Mouse (Mus musculus): ENCODE results near the gene Nprl3.
A peak's percentile ranks its signal among the peaks of the same experiment; 100 is the strongest.
"Not testable (repeated sequence)": the region's sequence is repeated elsewhere in the genome, so short reads cannot be mapped to it uniquely, and the experiment has no call there.

Nprl3 gene

DNA sequence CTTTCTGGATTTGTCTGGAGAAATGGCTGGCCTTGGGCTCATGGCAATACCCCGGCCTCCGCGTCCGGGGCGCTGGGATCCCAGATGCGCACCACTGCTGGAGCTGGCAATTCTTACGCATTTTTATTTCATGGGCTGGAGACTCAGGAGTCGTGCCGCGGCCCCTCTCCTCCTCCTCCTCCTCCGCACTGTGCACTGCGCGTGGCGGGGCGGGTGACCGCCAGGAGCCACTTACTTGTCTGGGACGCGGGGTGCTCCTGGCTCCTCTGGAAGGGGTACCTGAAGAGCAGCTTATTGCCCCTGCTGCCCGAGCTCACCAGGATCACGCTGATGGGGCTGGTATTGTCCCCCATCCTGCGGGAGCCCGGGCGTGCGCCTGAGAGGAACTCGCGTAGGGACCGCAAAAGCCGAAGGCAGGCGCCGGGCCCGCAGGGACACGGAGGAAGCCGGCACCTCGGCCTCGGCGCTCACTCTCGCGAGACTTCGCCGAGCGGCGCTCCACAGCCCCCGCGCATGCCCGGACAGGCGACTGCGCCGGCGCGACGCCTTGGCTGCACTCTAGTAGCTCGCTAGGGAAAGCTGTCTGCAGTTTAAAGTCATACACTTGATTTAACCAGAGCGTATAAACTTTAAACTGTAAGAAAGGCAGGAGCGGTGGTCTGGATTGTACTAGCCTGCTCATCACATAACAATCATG, at the start of gene Nprl3:
TSS of gene Nprl3 (minus strand) at position 520 of the 697 bp plus-strand sequence.
- peak; percentile 86 for DNase-seq (ENCODE audit: low read depth, low spot score)

DNA sequence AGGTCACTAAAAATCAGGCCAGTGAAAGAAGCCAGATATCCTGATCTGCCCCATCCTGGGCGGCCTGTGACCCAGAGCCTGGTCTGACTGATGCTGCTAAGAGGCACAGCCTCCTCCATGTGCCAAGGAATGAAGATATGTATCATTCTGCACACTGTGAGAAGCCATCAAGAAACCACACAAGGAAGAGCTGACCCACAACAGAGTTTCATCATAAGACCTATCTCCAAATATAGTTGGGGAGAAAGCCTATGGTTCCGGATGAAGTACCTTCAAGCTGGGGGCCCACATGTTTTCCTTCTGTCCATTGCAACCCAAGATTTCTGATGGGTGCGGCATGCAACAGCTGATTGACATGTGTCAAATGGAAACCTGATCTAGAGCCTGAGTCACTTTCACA, 48.5 kb upstream of the Nprl3 start:
- no peak for DNase-seq (ENCODE audit: low read depth, low spot score)

DNA sequence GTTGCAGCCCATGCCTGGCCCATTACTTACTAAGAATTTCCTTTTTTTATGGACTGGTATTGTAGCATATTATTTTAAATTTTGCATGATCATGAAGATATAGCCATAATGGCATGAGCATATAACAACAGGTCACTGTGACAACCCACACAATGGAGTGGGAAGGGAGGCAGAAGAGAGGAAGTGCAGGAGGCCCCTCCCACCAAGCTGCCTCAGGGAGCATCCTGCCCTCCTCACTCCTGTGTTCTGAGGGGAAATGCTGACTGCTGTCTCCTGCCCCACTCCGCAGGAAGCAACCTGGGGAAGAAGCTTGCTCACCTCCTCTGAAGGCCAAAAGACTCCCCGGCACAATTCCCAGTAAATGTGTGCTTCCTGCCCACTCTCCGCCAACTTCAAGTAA, 42.4 kb upstream of the Nprl3 start:
- DNase-seq (ENCODE audit: low read depth, low spot score), result no peak

- DNase-seq (ENCODE audit: low read depth, low spot score), result no peak
Observed at GRCm38 (mm10) chr11:32309446-32309845, 41.9 kb upstream of the Nprl3 start.

DNA sequence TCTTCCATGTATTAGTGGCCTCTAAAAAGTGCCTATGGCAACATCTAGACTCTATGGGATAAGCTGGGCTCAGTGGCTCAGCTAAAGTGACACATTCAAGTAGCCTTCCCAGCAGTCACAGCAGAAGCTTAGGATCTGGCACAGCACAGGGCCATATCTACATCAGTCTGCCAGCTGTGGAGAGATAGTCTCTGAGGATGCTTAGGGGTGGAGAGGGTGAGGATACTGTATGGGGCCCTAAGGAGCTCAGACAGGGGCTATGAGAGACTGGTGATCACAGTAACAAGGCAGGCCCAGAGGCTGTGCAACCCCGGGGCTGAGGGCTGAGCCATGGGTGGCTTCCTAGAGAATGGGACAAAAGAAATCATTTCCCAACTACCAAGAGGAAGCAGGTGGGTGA, 39.5 kb upstream of the Nprl3 start:
- DNase-seq (ENCODE audit: low read depth, low spot score), result no peak

GRCm38 (mm10) chr11:32303455-32303854, 35.9 kb upstream of the Nprl3 start:
- no peak for DNase-seq (ENCODE audit: low read depth, low spot score)

GRCm38 (mm10) chr11:32302824-32303419, 35.4 kb upstream of the Nprl3 start:
- DNase-seq (ENCODE audit: low read depth, low spot score), result no peak

- DNase-seq (ENCODE audit: low read depth, low spot score), result no peak
Observed at GRCm38 (mm10) chr11:32301506-32301905, 34.0 kb upstream of the Nprl3 start.

DNA sequence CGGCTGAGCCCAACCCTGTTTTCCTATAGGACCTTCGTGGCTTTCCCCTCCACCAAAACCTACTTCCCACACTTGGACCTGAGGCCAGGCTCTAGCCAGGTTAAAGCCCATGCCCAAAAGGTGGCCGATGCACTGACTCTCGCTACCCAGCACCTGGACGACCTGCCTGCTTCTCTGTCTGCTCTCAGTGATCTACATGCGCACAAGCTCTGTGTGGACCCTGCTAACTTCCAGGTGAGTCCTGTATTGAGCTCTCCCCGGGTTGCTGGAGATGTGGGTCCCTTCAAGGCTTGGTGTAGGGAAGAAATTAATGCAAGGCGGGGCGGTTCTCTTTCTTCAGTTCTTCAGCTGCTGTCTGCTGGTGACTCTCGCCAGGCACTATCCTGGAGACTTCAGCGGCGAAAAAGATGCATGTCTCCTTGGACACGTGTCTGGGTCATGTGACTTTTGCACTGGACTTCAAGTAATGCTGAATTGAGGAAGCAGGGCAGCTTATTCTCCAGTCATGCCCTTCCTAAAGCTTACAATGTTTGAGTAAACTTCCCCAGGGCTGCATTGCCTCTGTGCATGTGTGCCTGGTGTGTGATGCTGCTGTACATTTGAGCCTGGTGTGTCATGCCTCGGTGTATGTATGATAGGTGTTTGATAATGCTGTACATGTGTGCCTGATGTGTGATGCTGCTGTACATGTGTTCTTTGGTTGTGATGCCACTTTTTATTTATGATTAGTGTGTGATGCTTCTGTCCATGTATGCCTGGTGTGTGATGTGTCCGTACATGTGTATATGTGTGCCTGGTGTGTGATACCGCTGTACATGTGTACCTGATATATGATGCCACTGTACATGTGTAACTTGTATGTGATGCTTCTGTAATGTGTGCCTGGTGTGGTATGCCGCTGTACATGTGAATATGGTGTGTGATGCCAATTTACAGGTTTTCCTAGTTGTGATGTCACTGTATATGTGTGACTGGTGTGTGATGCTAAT, 33.1 kb upstream of the Nprl3 start:
- no peak for DNase-seq (ENCODE audit: low read depth, low spot score)

GRCm38 (mm10) chr11:32299865-32300264, 32.4 kb upstream of the Nprl3 start, which contains the start of gene Hbq1a:
Gene Hbq1a (plus strand): TSS chr11:32300069.
- not testable (repeated sequence) for DNase-seq (ENCODE audit: low read depth, low spot score)

DNA sequence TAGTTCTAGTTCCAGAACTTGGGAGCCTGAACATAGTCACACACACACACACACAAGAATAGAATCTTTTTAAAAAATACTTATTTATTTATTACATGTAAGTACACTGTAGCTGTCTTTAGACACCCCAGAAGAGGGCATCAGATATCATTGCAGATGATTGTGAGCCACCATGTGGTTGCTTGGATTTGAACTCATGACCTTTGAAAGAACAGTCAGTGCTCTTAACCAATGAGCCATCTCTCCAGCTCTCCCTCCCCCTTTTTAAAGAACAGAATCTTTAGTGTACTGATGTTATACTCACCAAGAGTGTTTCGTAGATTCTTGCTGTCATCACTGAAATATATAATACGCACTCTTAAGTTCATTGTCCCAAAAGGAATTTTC, 31.0 kb upstream of the Nprl3 start:
- DNase-seq (ENCODE audit: low read depth, low spot score), result no peak

DNA sequence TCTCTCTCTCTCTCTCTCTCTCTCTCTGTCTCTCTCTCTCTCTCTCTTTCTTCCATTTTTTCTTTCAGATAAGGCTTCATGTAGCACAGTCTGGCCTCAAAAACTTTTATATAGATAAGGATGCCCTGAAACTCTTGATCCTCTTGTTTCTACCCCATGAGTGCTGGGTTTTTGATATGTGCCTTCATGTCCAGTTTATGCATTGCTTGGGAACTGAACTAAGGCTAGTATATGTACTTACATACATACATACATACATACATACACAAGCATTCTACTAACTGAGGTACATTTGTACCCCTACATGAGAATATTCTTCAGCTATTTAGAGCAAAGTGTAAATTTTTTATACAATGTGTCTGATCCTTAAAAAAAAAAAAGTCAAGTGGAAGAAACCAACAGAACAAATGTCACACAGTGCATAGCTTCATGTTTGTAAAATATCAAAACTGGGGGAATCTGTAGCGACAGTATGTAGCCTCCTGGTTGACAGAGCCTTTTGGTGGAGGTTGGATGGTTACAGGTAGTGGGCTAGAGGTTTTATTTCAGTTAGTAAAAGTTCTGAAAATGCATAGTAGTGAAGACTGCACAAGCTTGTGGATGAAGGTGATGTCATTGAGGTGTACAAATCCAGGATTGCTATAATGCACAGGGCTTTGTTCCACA, 30.5 kb upstream of the Nprl3 start:
- DNase-seq (ENCODE audit: low read depth, low spot score), result no peak

DNA sequence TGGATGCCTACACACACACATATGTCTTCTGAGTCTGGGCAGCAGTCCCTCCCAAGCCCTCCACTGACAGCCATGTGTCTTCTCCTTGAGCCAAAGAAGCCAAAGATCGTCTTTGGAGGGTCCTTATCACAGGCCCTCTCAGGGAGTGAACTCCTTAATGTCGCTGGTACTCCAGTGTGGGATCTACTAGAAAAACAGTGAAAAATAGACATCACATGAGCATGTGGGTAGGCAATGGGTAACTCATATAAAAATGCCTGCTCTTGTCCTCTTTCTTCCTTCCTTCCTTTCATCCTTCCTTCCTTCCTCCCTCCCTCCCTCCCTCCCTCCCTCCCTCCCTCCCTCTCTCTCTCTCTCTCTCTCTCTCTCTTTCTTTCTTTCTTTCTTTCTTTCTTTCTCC, 29.9 kb upstream of the Nprl3 start:
- DNase-seq (ENCODE audit: low read depth, low spot score), result not testable (repeated sequence)

DNA sequence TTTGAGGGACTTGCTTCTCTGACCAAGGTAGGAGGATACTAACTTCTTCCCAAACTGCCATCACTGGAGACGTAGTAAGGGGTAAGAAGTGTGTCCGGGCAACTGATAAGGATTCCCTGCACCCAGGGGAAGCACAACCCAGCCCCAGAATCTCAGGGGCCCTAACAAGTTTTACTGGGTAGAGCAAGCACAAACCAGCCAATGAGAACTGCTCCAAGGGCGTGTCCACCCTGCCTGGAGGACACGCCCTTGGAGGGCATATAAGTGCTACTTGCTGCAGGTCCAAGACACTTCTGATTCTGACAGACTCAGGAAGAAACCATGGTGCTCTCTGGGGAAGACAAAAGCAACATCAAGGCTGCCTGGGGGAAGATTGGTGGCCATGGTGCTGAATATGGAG, 28.7 kb upstream of the Nprl3 start, which contains the start of gene Hba-a2:
TSS of gene Hba-a2 (plus strand) at position 287 of the 400 bp plus-strand sequence.
- DNase-seq (ENCODE audit: low read depth, low spot score), result not testable (repeated sequence)

- DNase-seq (ENCODE audit: low read depth, low spot score), result not testable (repeated sequence)
Observed at GRCm38 (mm10) chr11:32293479-32293878, 26.0 kb upstream of the Nprl3 start.

DNA sequence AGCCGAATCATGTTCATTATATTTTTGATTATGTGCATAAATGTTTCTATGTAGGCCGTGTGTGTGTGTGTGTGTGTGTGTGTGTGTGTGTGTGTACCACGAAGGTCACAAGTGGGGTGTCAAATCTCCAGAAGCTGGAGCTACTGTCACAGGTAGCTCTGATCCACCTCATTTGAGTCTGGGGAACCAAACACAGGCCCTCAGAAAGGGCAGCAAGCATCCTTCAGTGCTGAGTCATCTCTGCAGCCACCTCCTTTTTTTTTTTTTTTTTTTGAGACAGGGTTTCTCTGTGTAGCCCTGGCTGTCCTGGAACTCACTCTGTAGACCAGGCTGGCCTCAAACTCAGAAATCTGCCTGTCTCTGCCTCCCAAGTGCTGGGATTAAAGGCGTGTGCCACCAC, 25.3 kb upstream of the Nprl3 start:
- not testable (repeated sequence) for DNase-seq (ENCODE audit: low read depth, low spot score)

- no peak for DNase-seq (ENCODE audit: low read depth, low spot score)
Observed at GRCm38 (mm10) chr11:32287493-32287825, 20.0 kb upstream of the Nprl3 start.

DNA sequence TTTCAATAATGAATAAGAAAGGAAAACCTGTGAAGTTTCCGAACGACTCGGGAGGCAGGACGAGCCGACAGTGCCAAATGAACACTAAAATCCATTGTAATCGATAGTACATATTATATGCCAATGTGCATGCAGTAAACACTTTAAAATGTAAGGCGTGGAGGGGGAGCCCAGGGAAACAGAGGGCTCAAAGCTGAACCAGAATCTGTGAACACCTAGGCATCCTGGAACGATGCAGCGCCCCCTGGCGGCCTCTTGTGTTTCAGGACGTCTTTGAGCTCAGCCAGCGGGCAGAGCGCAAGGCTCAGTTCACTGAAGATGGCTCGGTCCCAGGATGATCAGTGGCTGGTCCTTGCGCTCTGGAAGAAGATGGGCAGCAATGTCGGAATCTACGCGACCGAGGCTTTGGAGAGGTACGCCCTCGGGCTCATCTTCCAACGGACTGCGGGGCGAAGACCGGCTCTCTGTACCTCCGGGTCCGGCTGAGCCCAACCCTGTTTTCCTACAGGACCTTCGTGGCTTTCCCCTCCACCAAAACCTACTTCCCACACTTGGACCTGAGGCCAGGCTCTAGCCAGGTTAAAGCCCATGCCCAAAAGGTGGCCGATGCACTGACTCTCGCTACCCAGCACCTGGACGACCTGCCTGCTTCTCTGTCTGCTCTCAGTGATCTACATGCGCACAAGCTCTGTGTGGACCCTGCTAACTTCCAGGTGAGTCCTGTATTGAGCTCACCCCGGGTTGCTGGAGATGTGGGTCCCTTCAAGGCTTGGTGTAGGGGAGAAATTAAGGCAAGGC, 19.4 kb upstream of the Nprl3 start, which contains the start of gene Hbq1b:
TSS of gene Hbq1b (plus strand) at position 271 of the 798 bp plus-strand sequence.
- not testable (repeated sequence) for DNase-seq (ENCODE audit: low read depth, low spot score)

DNA sequence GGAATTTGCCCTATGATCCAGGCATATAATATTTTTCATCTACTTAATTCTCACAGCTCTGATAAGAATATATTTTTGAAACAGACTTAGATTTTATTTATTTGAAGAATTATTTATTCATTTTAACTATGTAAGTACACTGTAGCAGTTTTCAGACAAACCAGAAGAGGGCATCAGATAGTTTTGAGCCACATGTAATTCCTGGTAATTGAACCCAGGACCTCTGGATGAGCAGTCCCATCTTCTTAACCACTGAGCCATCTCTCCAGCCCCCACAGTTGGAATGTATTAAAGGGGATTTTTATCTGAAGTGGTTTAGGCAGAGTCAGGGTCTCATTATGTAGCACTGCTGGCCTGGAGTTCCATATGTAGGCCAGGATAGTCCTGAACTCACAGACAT, 18.4 kb upstream of the Nprl3 start:
- DNase-seq (ENCODE audit: low read depth, low spot score), result not testable (repeated sequence)

GRCm38 (mm10) chr11:32285031-32285775, 17.7 kb upstream of the Nprl3 start:
- no peak for DNase-seq (ENCODE audit: low read depth, low spot score)

Measured in brain, embryonic 18.5 days (tissue).